Mouse (Mus musculus): ENCODE data around the gene Kcnmb4. TPM values are rescaled to one million over a fixed set of nuclear protein-coding genes. Genes with fewer than 3 reads are reported as not detected.

Kcnmb4 gene
- polyA plus RNA-seq, 1 experiment from 2014 or later, result 11.2 TPM

DNA sequence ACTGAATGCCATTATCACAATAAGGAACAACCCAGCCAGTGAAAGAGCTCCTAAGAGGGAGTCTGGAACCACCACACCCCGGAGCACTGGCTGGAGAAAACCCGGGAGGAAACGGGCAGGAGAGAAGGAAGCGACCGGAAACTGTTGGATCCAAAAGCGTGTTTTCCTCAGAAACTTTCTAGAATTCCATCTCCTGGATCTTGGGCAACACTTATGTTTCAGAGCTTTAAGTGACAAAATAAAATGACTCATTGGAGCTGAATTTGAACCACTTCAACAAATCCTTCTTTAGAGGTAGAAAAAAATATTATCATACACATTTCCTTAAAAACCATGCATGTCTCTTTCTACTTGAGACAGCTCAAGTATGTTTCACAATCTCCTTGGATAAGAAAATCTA lies 52.7 kb downstream of the Kcnmb4 start:
- DNase-seq (ENCODE audit: low spot score, missing footprints) (no peak), ATAC-seq (ENCODE audit: low FRiP score) (no peak)
- H3K4me2 ChIP-seq, result no peak overlapping the region
- H3K9me3 ChIP-seq (ENCODE audit: control insufficient read depth, low read length), result no peaks in the 10 kb centered on the region; the same call in 1 of the 2 replicates
- H3K4me1 ChIP-seq (ENCODE audit: control insufficient read depth, insufficient read depth, low read length), result no peaks in the 10 kb centered on the region; the same call in 1 of the 2 replicates
- no peaks in the 10 kb centered on the region for H3K27me3 ChIP-seq (ENCODE audit: control insufficient read depth, insufficient read depth, low read length)
- H3K4me3 ChIP-seq (ENCODE audit: low read depth, low read length), result no peak overlapping the region
- no peak overlapping the region for H3K27ac ChIP-seq (ENCODE audit: low read depth, low read length)
- WGBS, result 87% methylated on average over 6 of the region's 6 CpGs
- H3K9ac ChIP-seq (ENCODE audit: low read length), result no peak overlapping the region
- H3K36me3 ChIP-seq (ENCODE audit: control insufficient read depth, insufficient read depth, low read length), result no peaks in the 10 kb centered on the region

DNA sequence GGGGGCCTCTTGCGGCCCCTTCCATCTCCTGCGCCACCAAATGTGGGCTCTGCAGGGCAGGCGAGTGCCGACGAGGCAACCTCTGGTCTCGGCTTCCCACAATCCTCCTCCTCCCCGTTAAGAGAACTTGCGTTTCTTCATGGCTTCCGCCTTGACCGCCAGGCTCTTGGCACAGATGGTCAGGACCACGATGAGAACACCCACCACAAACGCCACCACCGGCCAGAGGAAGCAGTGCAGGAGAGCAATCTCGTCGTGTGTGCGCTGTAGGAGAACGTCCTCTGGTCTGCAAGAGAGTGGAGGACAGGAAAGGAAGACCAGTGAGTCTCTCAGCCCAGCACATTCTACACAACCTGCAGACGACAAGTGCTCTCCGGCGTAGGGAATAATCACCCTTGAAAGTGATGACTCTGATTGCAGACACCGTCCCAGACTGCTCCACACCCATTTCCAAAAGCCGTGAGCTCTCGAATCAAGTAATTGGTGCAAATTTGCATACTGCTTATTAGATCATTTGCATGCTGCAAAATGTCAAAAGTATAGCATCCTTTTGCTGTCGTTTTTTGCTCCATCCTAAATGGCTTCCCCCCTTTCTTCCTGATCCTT lies 55.5 kb downstream of the Kcnmb4 start:
- Histone ChIP-seq H3K4me2 (no peak overlapping the region), H3K9me3 (ENCODE audit: control insufficient read depth, low read length) (no peaks in the 10 kb centered on the region), H3K27me3 (ENCODE audit: control insufficient read depth, insufficient read depth, low read length) (no peaks in the 10 kb centered on the region), H3K4me1 (ENCODE audit: control insufficient read depth, insufficient read depth, low read length) (no peaks in the 10 kb centered on the region; the same call in 1 of the 2 replicates), H3K9ac (ENCODE audit: low read length) (no peak overlapping the region), H3K4me3 (ENCODE audit: low read depth, low read length) (no peak overlapping the region), H3K27ac (ENCODE audit: low read depth, low read length) (no peak overlapping the region), H3K36me3 (ENCODE audit: control insufficient read depth, insufficient read depth, low read length) (no peaks in the 10 kb centered on the region)
- 77% methylated on average over 24 of the region's 24 CpGs for WGBS
- DNase-seq (ENCODE audit: low spot score, missing footprints), result no peak
- no peak for ATAC-seq (ENCODE audit: low FRiP score)

GRCm38 (mm10) chr10:116416726-116417125 lies 57.0 kb downstream of the Kcnmb4 start:
- Histone ChIP-seq H3K4me3 (ENCODE audit: low read depth, low read length) (no peak overlapping the region), H3K36me3 (ENCODE audit: control insufficient read depth, insufficient read depth, low read length) (no peaks in the 10 kb centered on the region), H3K27me3 (ENCODE audit: control insufficient read depth, insufficient read depth, low read length) (no peaks in the 10 kb centered on the region), H3K9me3 (ENCODE audit: control insufficient read depth, low read length) (no peaks in the 10 kb centered on the region), H3K4me2 (no peak overlapping the region), H3K27ac (ENCODE audit: low read depth, low read length) (no peak overlapping the region), H3K9ac (ENCODE audit: low read length) (no peak overlapping the region), H3K4me1 (ENCODE audit: control insufficient read depth, insufficient read depth, low read length) (no peaks in the 10 kb centered on the region; the same call in 1 of the 2 replicates)
- 80% methylated on average over 5 of the region's 5 CpGs for WGBS
- DNase-seq (ENCODE audit: low spot score, missing footprints) (no peak), ATAC-seq (ENCODE audit: low FRiP score) (no peak)

- ATAC-seq (ENCODE audit: low FRiP score), result peak; percentile 58; the same call in 1 of the 2 replicates
- 53% methylated on average over 6 of the region's 6 CpGs for WGBS
Measured at GRCm38 (mm10) chr10:116416142-116416541, 57.5 kb downstream of the Kcnmb4 start.

GRCm38 (mm10) chr10:116410826-116411225 lies 62.9 kb downstream of the Kcnmb4 start:
- Histone ChIP-seq H3K27ac (ENCODE audit: low read depth, low read length) (no peak overlapping the region), H3K4me3 (ENCODE audit: low read depth, low read length) (no peak overlapping the region), H3K4me1 (ENCODE audit: control insufficient read depth, insufficient read depth, low read length) (no peaks in the 10 kb centered on the region), H3K4me2 (no peak overlapping the region), H3K36me3 (ENCODE audit: control insufficient read depth, insufficient read depth, low read length) (no peaks in the 10 kb centered on the region), H3K9ac (ENCODE audit: low read length) (no peak overlapping the region), H3K9me3 (ENCODE audit: control insufficient read depth, low read length) (no peaks in the 10 kb centered on the region), H3K27me3 (ENCODE audit: control insufficient read depth, insufficient read depth, low read length) (no peaks in the 10 kb centered on the region)
- DNase-seq (ENCODE audit: low spot score, missing footprints) (no peak), ATAC-seq (ENCODE audit: low FRiP score) (no peak)
- WGBS, result 66% methylated on average over 9 of the region's 9 CpGs

More at GRCm38 (mm10) chr10:116416142-116416541, 57.5 kb downstream of the Kcnmb4 start:
- no peak overlapping the region for H3K27ac ChIP-seq (ENCODE audit: low read depth, low read length)
- no peak overlapping the region for H3K4me3 ChIP-seq (ENCODE audit: low read depth, low read length)
- DNase-seq (ENCODE audit: low spot score, missing footprints), result no peak
- H3K4me2 ChIP-seq, result no peak overlapping the region
- no peak overlapping the region for H3K9ac ChIP-seq (ENCODE audit: low read length)
- no peaks in the 10 kb centered on the region; the same call in 1 of the 2 replicates for H3K4me1 ChIP-seq (ENCODE audit: control insufficient read depth, insufficient read depth, low read length)
- H3K27me3 ChIP-seq (ENCODE audit: control insufficient read depth, insufficient read depth, low read length), result no peaks in the 10 kb centered on the region
- no peaks in the 10 kb centered on the region for H3K9me3 ChIP-seq (ENCODE audit: control insufficient read depth, low read length)
- no peaks in the 10 kb centered on the region for H3K36me3 ChIP-seq (ENCODE audit: control insufficient read depth, insufficient read depth, low read length)

- Histone ChIP-seq H3K4me2 (no peak overlapping the region), H3K36me3 (ENCODE audit: control insufficient read depth, insufficient read depth, low read length) (no peaks in the 10 kb centered on the region), H3K4me3 (ENCODE audit: low read depth, low read length) (no peak overlapping the region), H3K4me1 (ENCODE audit: control insufficient read depth, insufficient read depth, low read length) (no peaks in the 10 kb centered on the region), H3K27ac (ENCODE audit: low read depth, low read length) (no peak overlapping the region), H3K27me3 (ENCODE audit: control insufficient read depth, insufficient read depth, low read length) (no peaks in the 10 kb centered on the region), H3K9ac (ENCODE audit: low read length) (no peak overlapping the region), H3K9me3 (ENCODE audit: control insufficient read depth, low read length) (no peaks in the 10 kb centered on the region)
- no peak for DNase-seq (ENCODE audit: low spot score, missing footprints)
- 75% methylated on average over 19 of the region's 19 CpGs for WGBS
- no peak for ATAC-seq (ENCODE audit: low FRiP score)
Measured at GRCm38 (mm10) chr10:116407684-116408359, 65.9 kb downstream of the Kcnmb4 start.

DNA sequence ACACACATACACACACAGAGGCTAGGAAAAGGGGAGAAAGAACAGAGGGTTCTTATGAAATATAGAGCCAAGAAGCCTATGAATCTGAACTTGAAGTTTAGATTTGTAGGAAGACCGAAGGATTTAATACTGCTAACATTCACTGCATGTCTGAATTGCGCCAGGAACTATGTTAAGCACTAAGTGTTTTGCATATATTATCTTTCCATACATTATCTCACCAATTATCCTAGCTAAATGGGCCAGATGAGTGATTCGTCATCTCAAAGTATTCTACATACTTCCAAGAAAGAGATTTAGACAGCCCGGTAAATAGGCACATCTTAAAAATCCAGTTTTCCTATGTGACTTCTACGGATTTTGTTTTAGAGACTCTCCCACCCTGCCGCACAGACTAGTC lies 68.7 kb downstream of the Kcnmb4 start:
- no peaks in the 10 kb centered on the region for H3K36me3 ChIP-seq (ENCODE audit: control insufficient read depth, insufficient read depth, low read length)
- WGBS, result 95% methylated on average over 6 of the region's 6 CpGs
- no peak overlapping the region for H3K4me2 ChIP-seq
- ATAC-seq (ENCODE audit: low FRiP score) (no peak), DNase-seq (ENCODE audit: low spot score, missing footprints) (no peak)
- no peaks in the 10 kb centered on the region for H3K27me3 ChIP-seq (ENCODE audit: control insufficient read depth, insufficient read depth, low read length)
- H3K9me3 ChIP-seq (ENCODE audit: control insufficient read depth, low read length), result no peaks in the 10 kb centered on the region
- H3K27ac ChIP-seq (ENCODE audit: low read depth, low read length), result no peak overlapping the region
- H3K9ac ChIP-seq (ENCODE audit: low read length), result no peak overlapping the region
- no peaks in the 10 kb centered on the region for H3K4me1 ChIP-seq (ENCODE audit: control insufficient read depth, insufficient read depth, low read length)
- no peak overlapping the region for H3K4me3 ChIP-seq (ENCODE audit: low read depth, low read length)

DNA sequence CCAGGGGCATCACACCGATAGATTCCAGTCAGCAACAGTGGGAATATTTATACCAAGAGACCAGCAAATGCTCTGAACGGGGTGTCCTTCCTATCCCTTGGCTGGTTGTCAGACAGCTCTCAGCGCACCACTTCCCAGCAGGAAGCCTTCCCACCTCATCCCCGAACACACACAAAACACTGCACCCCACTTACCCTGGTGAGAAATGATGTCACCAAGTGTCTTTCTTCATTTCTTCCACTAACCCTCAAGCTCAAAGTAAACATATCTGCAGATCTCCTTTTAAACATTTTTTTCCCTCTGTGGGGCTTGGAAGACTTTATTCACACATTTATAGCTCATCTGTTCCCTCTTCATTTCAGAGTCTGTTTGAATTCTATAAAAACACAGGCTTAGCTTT lies 70.0 kb downstream of the Kcnmb4 start:
- H3K4me2 ChIP-seq, result no peak overlapping the region
- no peaks in the 10 kb centered on the region for H3K36me3 ChIP-seq (ENCODE audit: control insufficient read depth, insufficient read depth, low read length)
- ATAC-seq (ENCODE audit: low FRiP score) (no peak), DNase-seq (ENCODE audit: low spot score, missing footprints) (no peak)
- H3K4me3 ChIP-seq (ENCODE audit: low read depth, low read length), result no peak overlapping the region
- no peaks in the 10 kb centered on the region for H3K4me1 ChIP-seq (ENCODE audit: control insufficient read depth, insufficient read depth, low read length)
- no peak overlapping the region for H3K9ac ChIP-seq (ENCODE audit: low read length)
- WGBS, result 82% methylated on average over 4 of the region's 4 CpGs
- no peak overlapping the region for H3K27ac ChIP-seq (ENCODE audit: low read depth, low read length)
- no peaks in the 10 kb centered on the region for H3K9me3 ChIP-seq (ENCODE audit: control insufficient read depth, low read length)
- H3K27me3 ChIP-seq (ENCODE audit: control insufficient read depth, insufficient read depth, low read length), result no peaks in the 10 kb centered on the region

- H3K4me1 ChIP-seq (ENCODE audit: control insufficient read depth, insufficient read depth, low read length), result no peaks in the 10 kb centered on the region
- ATAC-seq (ENCODE audit: low FRiP score), result no peak
- WGBS, result 93% methylated on average over 6 of the region's 6 CpGs
Measured at GRCm38 (mm10) chr10:116402742-116403425, 70.8 kb downstream of the Kcnmb4 start.

More at GRCm38 (mm10) chr10:116402742-116403425, 70.8 kb downstream of the Kcnmb4 start:
- no peak overlapping the region for H3K9ac ChIP-seq (ENCODE audit: low read length)
- no peak overlapping the region for H3K27ac ChIP-seq (ENCODE audit: low read depth, low read length)
- no peaks in the 10 kb centered on the region for H3K9me3 ChIP-seq (ENCODE audit: control insufficient read depth, low read length)
- no peaks in the 10 kb centered on the region for H3K36me3 ChIP-seq (ENCODE audit: control insufficient read depth, insufficient read depth, low read length)
- no peak overlapping the region for H3K4me2 ChIP-seq
- H3K27me3 ChIP-seq (ENCODE audit: control insufficient read depth, insufficient read depth, low read length), result no peaks in the 10 kb centered on the region
- H3K4me3 ChIP-seq (ENCODE audit: low read depth, low read length), result no peak overlapping the region
- DNase-seq (ENCODE audit: low spot score, missing footprints), result no peak

All from midbrain, embryonic 11.5 days (tissue).